Mouse (Mus musculus) ES-E14 (cell line): ENCODE results near the gene Adap2.

Source experiments
- CHD2 ChIP-seq: IDR thresholded peaks from 2 replicates; pipeline ENCODE4 v1.6.1; 2014; ENCODE audit warnings: mild to moderate bottlenecking, low read depth, low read length, inconsistent platforms
- ZNF384 ChIP-seq: IDR thresholded peaks from 2 replicates; pipeline ENCODE4 v1.6.1; 2012; ENCODE audit warnings: low read depth, low read length, inconsistent platforms

DNA sequence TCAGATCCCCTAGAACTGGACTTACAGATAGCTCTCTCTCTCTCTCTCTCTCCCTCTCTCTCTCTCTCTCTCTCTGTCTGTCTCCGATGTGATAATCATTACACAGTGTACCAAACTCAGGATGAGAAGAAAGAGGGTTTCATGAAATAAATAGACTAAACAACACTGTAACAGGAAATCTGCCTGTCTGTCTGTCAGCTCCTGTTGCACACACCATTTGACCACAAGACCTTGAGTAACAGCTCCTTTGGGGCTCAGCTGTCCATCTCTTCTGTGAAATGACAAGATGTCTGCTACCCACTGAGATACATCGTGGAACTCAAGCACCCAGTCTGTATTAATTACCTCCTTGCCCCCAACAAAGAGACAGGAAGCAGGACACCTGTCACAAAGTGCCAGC, 2.4 kb upstream of the Adap2 start:
- no peak for TF ChIP-seq CHD2
- no peak for TF ChIP-seq ZNF384
